Mouse (Mus musculus) bone marrow, adult 2 months (tissue): ENCODE results near the gene Tanc1.

Source experiments
- CTCF ChIP-seq: fragments of 200-500 bp; IDR thresholded peaks from 2 replicates; pipeline ENCODE4 v1.5.1; 2011; ENCODE audit warnings: low read length, control low read depth; ENCODE audit not compliant: control insufficient read depth, insufficient read depth
- POLR2A ChIP-seq: fragments of 200-500 bp; IDR thresholded peaks from 2 replicates; pipeline ENCODE4 v1.6.1; 2011; ENCODE audit warnings: low read depth, mild to moderate bottlenecking, control low read depth, low read length, borderline replicate concordance; ENCODE audit not compliant: control insufficient read depth

DNA sequence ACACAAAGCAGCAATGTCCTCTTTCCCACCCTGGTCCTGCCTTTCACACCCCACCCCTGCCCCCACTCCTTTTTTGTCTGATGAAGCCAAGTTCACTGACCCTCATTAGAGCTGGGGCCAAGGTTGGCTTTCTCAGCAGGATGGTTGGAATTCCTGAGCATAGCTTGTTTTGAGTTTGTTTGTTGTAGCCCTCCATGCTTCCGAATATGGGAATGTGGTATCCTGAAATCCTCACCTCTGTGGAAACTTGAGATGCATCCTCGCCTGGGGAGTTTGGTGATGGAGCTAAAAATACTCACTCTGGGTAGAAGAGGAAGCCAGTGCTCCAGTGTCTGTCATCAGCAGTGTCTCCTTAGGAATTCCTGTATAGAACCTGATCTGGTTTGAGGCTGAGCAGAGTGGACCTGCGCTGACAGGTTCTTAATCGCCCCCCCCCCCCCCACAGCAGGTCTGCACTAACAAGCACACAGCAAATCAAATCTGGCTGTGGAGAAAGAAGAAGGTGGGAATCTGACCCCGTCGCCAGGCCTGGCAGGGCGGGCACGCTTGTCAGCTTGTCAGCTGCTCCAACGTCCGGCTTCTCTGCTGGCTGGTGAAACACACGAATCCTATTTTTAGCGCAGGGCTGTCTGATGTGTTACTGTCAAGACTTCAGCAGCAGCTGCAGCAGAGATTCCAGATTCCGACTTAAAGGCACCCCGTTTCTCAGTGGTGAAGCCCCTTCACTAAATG, 217.1 kb downstream of the Tanc1 start:
- TF ChIP-seq POLR2A (no peak), CTCF (no peak)
